In genomic region chr5:108368446-108368845, GRCm38 (mm10) we compare ENCODE assay signal across 8 mouse cellular contexts. TPM values are rescaled to one million over a fixed set of nuclear protein-coding genes. Genes with fewer than 3 reads are reported as not detected.
DNase-seq lines count a peak whose midpoint lies in the region; ATAC-seq and TF ChIP-seq lines count a peak whose summit lies in the region.

No protein-coding gene starts in this region.

- peak overlapping the region; percentile 94 for H3K4me2 ChIP-seq in kidney, postnatal 0 days (ENCODE audit: low read length)
- H3K4me2 ChIP-seq in embryonic facial prominence, embryonic 12.5 days (replicated peaks): peak overlapping the region; percentile 93
- H3K4me2 ChIP-seq in hindbrain, embryonic 16.5 days (ENCODE audit: low read length): peak overlapping the region; percentile 96
- H3K4me2 ChIP-seq in midbrain, postnatal 0 days (ENCODE audit: low read depth, low read length, poor library complexity, severe bottlenecking): peak overlapping the region; percentile 71

- no peak for ATAC-seq in kidney, postnatal 0 days (replicated peaks; ENCODE audit: low FRiP score, low read depth)
- no peak for ATAC-seq in embryonic facial prominence, embryonic 12.5 days (ENCODE audit: insufficient number of reproducible peaks, insufficient read depth, low FRiP score, low TSS enrichment)
- no peak; the same call in 1 of the 2 replicates for ATAC-seq in hindbrain, embryonic 16.5 days
- ATAC-seq in midbrain, postnatal 0 days (ENCODE audit: low FRiP score): peak; percentile 24; the same call in 1 of the 2 replicates
- no peak for ATAC-seq in megakaryocyte progenitor cell, adult 5-6 weeks (replicated peaks; ENCODE audit: poor library complexity)

- H3K4me3 ChIP-seq in kidney, postnatal 0 days (replicated peaks; ENCODE audit: low read depth, low read length): peak overlapping the region; percentile 27
- peak overlapping the region; percentile 48 for H3K4me3 ChIP-seq in embryonic facial prominence, embryonic 12.5 days
- H3K4me3 ChIP-seq in hindbrain, embryonic 16.5 days (ENCODE audit: low read length): peak overlapping the region; percentile 86
- H3K4me3 ChIP-seq in midbrain, postnatal 0 days (ENCODE audit: low read depth, low read length): peak overlapping the region; percentile 70

- no peaks in the 10 kb centered on the region for H3K36me3 ChIP-seq in kidney, postnatal 0 days (ENCODE audit: insufficient read depth, low read length)
- H3K36me3 ChIP-seq in embryonic facial prominence, embryonic 12.5 days: no peaks in the 10 kb centered on the region
- H3K36me3 ChIP-seq in hindbrain, embryonic 16.5 days (ENCODE audit: control insufficient read depth, insufficient read depth, low read length): no peaks in the 10 kb centered on the region
- no peaks in the 10 kb centered on the region for H3K36me3 ChIP-seq in midbrain, postnatal 0 days (ENCODE audit: insufficient read depth, low read length)

- H3K9ac ChIP-seq in kidney, postnatal 0 days (ENCODE audit: low read depth, low read length): no peak overlapping the region
- no peak overlapping the region for H3K9ac ChIP-seq in embryonic facial prominence, embryonic 12.5 days
- peak overlapping the region; percentile 42 for H3K9ac ChIP-seq in hindbrain, embryonic 16.5 days (ENCODE audit: low read depth, low read length)
- peak overlapping the region; percentile 73 for H3K9ac ChIP-seq in midbrain, postnatal 0 days (replicated peaks; ENCODE audit: low read length, poor library complexity, severe bottlenecking)

- H3K27me3 ChIP-seq in kidney, postnatal 0 days (ENCODE audit: insufficient read depth, low read length): peaks cover 81% of the 10 kb centered on the region
- H3K27me3 ChIP-seq in embryonic facial prominence, embryonic 12.5 days: peaks cover 95% of the 10 kb centered on the region
- H3K27me3 ChIP-seq in hindbrain, embryonic 16.5 days (replicated peaks; ENCODE audit: control insufficient read depth, insufficient read depth, low read length): peaks cover 49% of the 10 kb centered on the region
- H3K27me3 ChIP-seq in midbrain, postnatal 0 days (ENCODE audit: insufficient read depth, low read length): peaks cover 25% of the 10 kb centered on the region

- WGBS in kidney, postnatal 0 days: 4% methylated on average over 6 of the region's 6 CpGs
- 3% methylated on average over 6 of the region's 6 CpGs for WGBS in embryonic facial prominence, embryonic 12.5 days
- WGBS in hindbrain, embryonic 16.5 days: 4% methylated on average over 6 of the region's 6 CpGs
- 3% methylated on average over 6 of the region's 6 CpGs for WGBS in midbrain, postnatal 0 days

- peaks cover 29% of the 10 kb centered on the region for H3K4me1 ChIP-seq in kidney, postnatal 0 days (replicated peaks; ENCODE audit: insufficient read depth, low read length)
- H3K4me1 ChIP-seq in embryonic facial prominence, embryonic 12.5 days: peaks cover 23% of the 10 kb centered on the region
- peaks cover 22% of the 10 kb centered on the region for H3K4me1 ChIP-seq in hindbrain, embryonic 16.5 days (ENCODE audit: control insufficient read depth, insufficient read depth, low read depth, low read length)
- peaks cover 7% of the 10 kb centered on the region for H3K4me1 ChIP-seq in midbrain, postnatal 0 days (ENCODE audit: insufficient read depth, low read length)

- intact Hi-C loops in gastrocnemius, postnatal 36 days (cut with DNase I): no loop called here

- no peak for DNase-seq in kidney, postnatal 0 days (ENCODE audit: low spot score)
- DNase-seq in kidney, postnatal 36 days: no peak
- DNase-seq in midbrain, postnatal 0 days (ENCODE audit: low spot score): no peak
- no peak for DNase-seq in left cerebral cortex, adult 8-10 months (ENCODE audit: low spot score in 2 of 2)
- no peak for DNase-seq in gastrocnemius, postnatal 36 days

- H3K27ac ChIP-seq in kidney, postnatal 0 days: no peak overlapping the region
- H3K27ac ChIP-seq in embryonic facial prominence, embryonic 12.5 days: no peak overlapping the region
- H3K27ac ChIP-seq in hindbrain, embryonic 16.5 days (ENCODE audit: low read depth, low read length): no peak overlapping the region
- peak overlapping the region; percentile 44 for H3K27ac ChIP-seq in midbrain, postnatal 0 days (ENCODE audit: low read depth, low read length)

- no peaks in the 10 kb centered on the region for H3K9me3 ChIP-seq in kidney, postnatal 0 days (replicated peaks; ENCODE audit: low read length)
- no peaks in the 10 kb centered on the region for H3K9me3 ChIP-seq in embryonic facial prominence, embryonic 12.5 days
- no peaks in the 10 kb centered on the region for H3K9me3 ChIP-seq in hindbrain, embryonic 16.5 days (ENCODE audit: control insufficient read depth, low read length)
- no peaks in the 10 kb centered on the region for H3K9me3 ChIP-seq in midbrain, postnatal 0 days (ENCODE audit: low read length)

- TF ChIP-seq CTCF in kidney, postnatal 0 days (IDR thresholded peaks at IDR 0.05; ENCODE audit: low read depth): no peak
- TF ChIP-seq CTCF in midbrain, postnatal 0 days (IDR thresholded peaks at IDR 0.05): no peak

RNA-seq across cellular contexts. Expression of gene Gm42517, which starts 0.7 kb away (rescaled TPM):
- polyA plus RNA-seq in kidney, postnatal 0 days (2015; fragmentation: Nextera tagmentation; extraction: Ambion mirVana): 0.09 and 0.11 TPM in 2 replicates
- not detected in 2 replicates for polyA plus RNA-seq in embryonic facial prominence, embryonic 12.5 days (2016; fragmentation: Nextera tagmentation; extraction: Ambion mirVana)
- 3.2 and 3.6 TPM in 2 replicates for polyA plus RNA-seq in hindbrain, embryonic 16.5 days (2015; fragmentation: Nextera tagmentation; extraction: Ambion mirVana)
- 96.8 and 116 TPM in 2 replicates for total RNA-seq in midbrain, postnatal 0 days (2014; rRNA removed)
- 4.6 and 5.7 TPM in 2 replicates for polyA plus RNA-seq in midbrain, postnatal 0 days (2015; fragmentation: Nextera tagmentation; extraction: Ambion mirVana)
- 10 to 100 TPM; 48.4 to 55.0 (median 51.3) TPM for total RNA-seq in left cerebral cortex, adult 8-10 months (2022)
- total RNA-seq in megakaryocyte progenitor cell, adult 5-6 weeks (2015): not detected in 2 replicates
- total RNA-seq in megakaryocyte progenitor cell, adult 5-6 weeks (2017): not detected in 2 replicates
- under 1 TPM; 0.36 to 0.39 TPM for total RNA-seq in gastrocnemius, postnatal 36 days (2021)

RNA-seq across cellular contexts. Expression of gene Pde6b, which starts 19.7 kb away (rescaled TPM):
- 0.22 TPM in 2 replicates for polyA plus RNA-seq in kidney, postnatal 0 days (2015; fragmentation: Nextera tagmentation; extraction: Ambion mirVana)
- 0.26 and 0.31 TPM in 2 replicates for polyA plus RNA-seq in embryonic facial prominence, embryonic 12.5 days (2016; fragmentation: Nextera tagmentation; extraction: Ambion mirVana)
- polyA plus RNA-seq in hindbrain, embryonic 16.5 days (2015; fragmentation: Nextera tagmentation; extraction: Ambion mirVana): 0.30 TPM in 1 of 2 replicates, not detected in the other
- total RNA-seq in midbrain, postnatal 0 days (2014; rRNA removed): not detected in 2 replicates
- polyA plus RNA-seq in midbrain, postnatal 0 days (2015; fragmentation: Nextera tagmentation; extraction: Ambion mirVana): 0.12 TPM in 1 of 2 replicates, not detected in the other
- under 1 TPM; 0.26 to 0.68 (median 0.38) TPM for total RNA-seq in left cerebral cortex, adult 8-10 months (2022)
- total RNA-seq in megakaryocyte progenitor cell, adult 5-6 weeks (2015): not detected in 2 replicates
- not detected in 2 replicates for total RNA-seq in megakaryocyte progenitor cell, adult 5-6 weeks (2017)
- total RNA-seq in gastrocnemius, postnatal 36 days (2021): not detected

RNA-seq across cellular contexts. Expression of gene Pigg, which starts 56.0 kb away (rescaled TPM):
- polyA plus RNA-seq in kidney, postnatal 0 days (2015; fragmentation: Nextera tagmentation; extraction: Ambion mirVana): 4.3 and 5.9 TPM in 2 replicates
- 6.2 and 6.9 TPM in 2 replicates for polyA plus RNA-seq in embryonic facial prominence, embryonic 12.5 days (2016; fragmentation: Nextera tagmentation; extraction: Ambion mirVana)
- polyA plus RNA-seq in hindbrain, embryonic 16.5 days (2015; fragmentation: Nextera tagmentation; extraction: Ambion mirVana): 5.1 and 5.3 TPM in 2 replicates
- 6.5 and 6.8 TPM in 2 replicates for total RNA-seq in midbrain, postnatal 0 days (2014; rRNA removed)
- polyA plus RNA-seq in midbrain, postnatal 0 days (2015; fragmentation: Nextera tagmentation; extraction: Ambion mirVana): 2.2 and 2.4 TPM in 2 replicates
- 10 to 100 TPM; 11.1 to 11.5 (median 11.3) TPM for total RNA-seq in left cerebral cortex, adult 8-10 months (2022)
- total RNA-seq in megakaryocyte progenitor cell, adult 5-6 weeks (2015): 4.2 and 4.8 TPM in 2 replicates
- total RNA-seq in megakaryocyte progenitor cell, adult 5-6 weeks (2017): 6.6 and 8.4 TPM in 2 replicates
- 1 to 10 TPM; 3.1 to 3.6 TPM for total RNA-seq in gastrocnemius, postnatal 36 days (2021)

Comparison
In these comparisons a context has a peak if more than half of its experiments do, and no peak if none do; other contexts are left out.
1. H3K4me3 ChIP-seq: peak in every context shown above with its lines; median percentile 86 in hindbrain, embryonic 16.5 days; 70 in midbrain, postnatal 0 days; 48 in embryonic facial prominence, embryonic 12.5 days; 27 in kidney, postnatal 0 days.
2. H3K9ac ChIP-seq: peak in hindbrain, embryonic 16.5 days (single experiment) and midbrain, postnatal 0 days (single experiment); none in kidney, postnatal 0 days (single experiment) and embryonic facial prominence, embryonic 12.5 days (single experiment).
3. RNA of gene Gm42517, which starts 0.7 kb away (total RNA-seq): 96.8 to 116 TPM in midbrain, postnatal 0 days and 48.4 to 55.0 TPM in left cerebral cortex, adult 8-10 months; 0.36 to 0.39 TPM in gastrocnemius, postnatal 36 days and not detected in megakaryocyte progenitor cell, adult 5-6 weeks; every median in the first group is over 10 times any median in the second.
4. Peak in every context shown above with its lines, with median percentiles within 50 percentile points of each other: H3K4me2 ChIP-seq.